Mouse (Mus musculus) liver, embryonic 14.5 days (tissue): ENCODE data around the gene Zfp72.

Experiments
- CTCF ChIP-seq: IDR thresholded peaks from 2 replicates; pipeline ENCODE4 v1.5.1; 2016; ENCODE audit warnings: antibody characterized with exemption, low read depth, control low read depth
- EP300 ChIP-seq: IDR thresholded peaks from 2 replicates; pipeline ENCODE4 v1.6.1; 2016; ENCODE audit warnings: antibody characterized with exemption, low read depth

DNA sequence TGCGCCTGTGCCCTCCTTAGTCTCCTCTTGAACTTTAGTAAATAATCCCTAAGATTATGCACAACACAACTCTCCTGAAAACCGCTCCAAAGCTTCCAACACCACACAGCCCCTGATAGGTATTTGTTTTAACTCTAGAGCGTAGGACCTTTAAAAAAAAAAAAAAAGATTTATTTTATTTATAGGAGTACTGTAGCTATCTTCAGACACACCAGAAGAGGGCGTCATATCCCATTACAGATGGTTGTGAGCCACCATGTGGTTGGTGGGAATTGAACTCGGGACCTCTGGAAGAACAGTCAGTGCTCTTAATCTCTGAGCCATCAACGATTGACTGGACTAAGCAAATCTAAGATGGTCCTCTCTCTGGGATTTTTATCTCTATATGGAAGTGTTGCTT, 906 bp downstream of the Zfp72 start:
- no peak for TF ChIP-seq CTCF
- no peak for TF ChIP-seq EP300
